8 mouse cellular contexts compared by ENCODE assay signal in genomic region chr15:80081801-80082546, GRCm38 (mm10). TPM values are rescaled to one million over a fixed set of nuclear protein-coding genes. Genes with fewer than 3 reads are reported as not detected.
DNase-seq lines count a peak whose midpoint lies in the region; ATAC-seq and TF ChIP-seq lines count a peak whose summit lies in the region.

No protein-coding gene starts in this region.

- H3K4me1 ChIP-seq in heart, embryonic 15.5 days (replicated peaks): peaks cover 49% of the 10 kb centered on the region
- 0 out of 2 replicates have a peak, but pooled peaks cover 9% of the 10 kb centered on the region for H3K4me1 ChIP-seq in heart, postnatal 0 days (ENCODE audit: control insufficient read depth, insufficient read depth)
- peaks cover 28% of the 10 kb centered on the region for H3K4me1 ChIP-seq in midbrain, embryonic 12.5 days

- peak overlapping the region; percentile 87 for H3K4me3 ChIP-seq in heart, embryonic 15.5 days
- H3K4me3 ChIP-seq in heart, postnatal 0 days (ENCODE audit: low read depth, low read length): peak overlapping the region; percentile 80
- H3K4me3 ChIP-seq in midbrain, embryonic 12.5 days: peak overlapping the region; percentile 85

- 6% methylated on average over 11 of the region's 11 CpGs for WGBS in heart, embryonic 15.5 days
- 5% methylated on average over 11 of the region's 11 CpGs for WGBS in heart, postnatal 0 days
- WGBS in midbrain, embryonic 12.5 days: 10% methylated on average over 11 of the region's 11 CpGs

- ATAC-seq in heart, embryonic 15.5 days (replicated peaks; ENCODE audit: insufficient number of reproducible peaks, insufficient read depth, low FRiP score, low read depth): no peak
- ATAC-seq in heart, postnatal 0 days (ENCODE audit: insufficient read depth, low read depth): no peak
- ATAC-seq in midbrain, embryonic 12.5 days (ENCODE audit: low FRiP score, low read depth): no peak

- no peak for TF ChIP-seq CTCF in heart, postnatal 0 days (IDR thresholded peaks at IDR 0.05; ENCODE audit: low read depth)

- no peak for DNase-seq in heart, adult 9 months (ENCODE audit: low spot score in 2 of 2)
- DNase-seq in ZHBTc4 (ENCODE audit: low read depth, low spot score): peak; percentile 41
- DNase-seq in heart, postnatal 0 days (ENCODE audit: low spot score): no peak
- DNase-seq in left cerebral cortex, postnatal 10 days (ENCODE audit: extremely low spot score in 1 of 2, low spot score in 2 of 2): no peak
- DNase-seq in spleen, postnatal 14 days (ENCODE audit: low spot score in 2 of 2): no peak
- no peak for DNase-seq in kidney, postnatal 14 days

- H3K36me3 ChIP-seq in heart, embryonic 15.5 days: peaks cover 51% of the 10 kb centered on the region
- H3K36me3 ChIP-seq in heart, postnatal 0 days (replicated peaks; ENCODE audit: control insufficient read depth, insufficient read depth, low read length): peaks cover 50% of the 10 kb centered on the region
- H3K36me3 ChIP-seq in midbrain, embryonic 12.5 days: peaks cover 52% of the 10 kb centered on the region

- intact Hi-C loops in left cerebral cortex, postnatal 10 days (cut with DNase I): no loop called here

- no peak for TF ChIP-seq EP300 in heart, postnatal 0 days (IDR thresholded peaks at IDR 0.05; ENCODE audit: low read depth)

- peak overlapping the region; percentile 89 for H3K27ac ChIP-seq in heart, embryonic 15.5 days
- peak overlapping the region; percentile 81 for H3K27ac ChIP-seq in heart, postnatal 0 days (ENCODE audit: low read depth)
- peak overlapping the region; percentile 30; the same call in 1 of the 2 replicates for H3K27ac ChIP-seq in midbrain, embryonic 12.5 days (replicated peaks)

- no peaks in the 10 kb centered on the region for H3K9me3 ChIP-seq in heart, embryonic 15.5 days (replicated peaks)
- no peaks in the 10 kb centered on the region for H3K9me3 ChIP-seq in heart, postnatal 0 days (replicated peaks; ENCODE audit: control insufficient read depth, low read length)
- H3K9me3 ChIP-seq in midbrain, embryonic 12.5 days: no peaks in the 10 kb centered on the region

- no peaks in the 10 kb centered on the region for H3K27me3 ChIP-seq in heart, embryonic 15.5 days
- H3K27me3 ChIP-seq in heart, postnatal 0 days (ENCODE audit: control insufficient read depth, insufficient read depth, low read length): no peaks in the 10 kb centered on the region
- no peaks in the 10 kb centered on the region for H3K27me3 ChIP-seq in midbrain, embryonic 12.5 days

- peak overlapping the region; percentile 86 for H3K9ac ChIP-seq in heart, embryonic 15.5 days
- peak overlapping the region; percentile 82 for H3K9ac ChIP-seq in heart, postnatal 0 days (replicated peaks; ENCODE audit: low read depth, low read length)
- peak overlapping the region; percentile 94 for H3K9ac ChIP-seq in midbrain, embryonic 12.5 days (replicated peaks)

- peak overlapping the region; percentile 77 for H3K4me2 ChIP-seq in heart, embryonic 15.5 days
- H3K4me2 ChIP-seq in heart, postnatal 0 days (ENCODE audit: low read depth, low read length): peak overlapping the region; percentile 79
- peak overlapping the region; percentile 78 for H3K4me2 ChIP-seq in midbrain, embryonic 12.5 days (replicated peaks)

RNA-seq across cellular contexts. Expression of gene Syngr1, which starts 9.2 kb away (rescaled TPM):
- 38.0 and 42.9 TPM in 2 replicates for polyA plus RNA-seq in heart, embryonic 15.5 days (2015; fragmentation: Nextera tagmentation; extraction: Ambion mirVana)
- 104 and 144 TPM in 2 replicates for total RNA-seq in heart, postnatal 0 days (2014; rRNA removed; ENCODE audit: low replicate concordance)
- polyA plus RNA-seq in heart, postnatal 0 days (2015; fragmentation: Nextera tagmentation; extraction: Ambion mirVana): 140 and 150 TPM in 2 replicates
- polyA plus RNA-seq in midbrain, embryonic 12.5 days (2016; fragmentation: Nextera tagmentation; extraction: Ambion mirVana): 10.8 and 10.9 TPM in 2 replicates
- total RNA-seq in left cerebral cortex, postnatal 10 days (2021): 100 to 1,000 TPM; 430 to 441 TPM

RNA-seq across cellular contexts. Expression of gene Rpl3, which starts 9.7 kb away (rescaled TPM):
- 565 and 609 TPM in 2 replicates for polyA plus RNA-seq in heart, embryonic 15.5 days (2015; fragmentation: Nextera tagmentation; extraction: Ambion mirVana)
- total RNA-seq in heart, postnatal 0 days (2014; rRNA removed; ENCODE audit: low replicate concordance): 763 and 766 TPM in 2 replicates
- 480 and 487 TPM in 2 replicates for polyA plus RNA-seq in heart, postnatal 0 days (2015; fragmentation: Nextera tagmentation; extraction: Ambion mirVana)
- 652 and 673 TPM in 2 replicates for polyA plus RNA-seq in midbrain, embryonic 12.5 days (2016; fragmentation: Nextera tagmentation; extraction: Ambion mirVana)
- total RNA-seq in left cerebral cortex, postnatal 10 days (2021): 100 to 1,000 TPM; 520 to 524 TPM

RNA-seq across cellular contexts. Expression of gene Tab1, which starts 51.0 kb away (rescaled TPM):
- 25.0 and 33.6 TPM in 2 replicates for polyA plus RNA-seq in heart, embryonic 15.5 days (2015; fragmentation: Nextera tagmentation; extraction: Ambion mirVana)
- total RNA-seq in heart, postnatal 0 days (2014; rRNA removed; ENCODE audit: low replicate concordance): 37.3 and 41.2 TPM in 2 replicates
- polyA plus RNA-seq in heart, postnatal 0 days (2015; fragmentation: Nextera tagmentation; extraction: Ambion mirVana): 25.0 and 29.1 TPM in 2 replicates
- polyA plus RNA-seq in midbrain, embryonic 12.5 days (2016; fragmentation: Nextera tagmentation; extraction: Ambion mirVana): 41.9 and 43.6 TPM in 2 replicates
- total RNA-seq in left cerebral cortex, postnatal 10 days (2021): 10 to 100 TPM; 26.8 to 32.5 TPM

Comparison
In these comparisons a context has a peak if more than half of its experiments do, and no peak if none do; other contexts are left out.
1. H3K27ac ChIP-seq: peak in every context shown above with its lines; median percentile 89 in heart, embryonic 15.5 days; 81 in heart, postnatal 0 days; 30 in midbrain, embryonic 12.5 days.